Mouse (Mus musculus): ENCODE data around the gene 1500009L16Rik. TPM values are rescaled to one million over a fixed set of nuclear protein-coding genes. Genes with fewer than 3 reads are reported as not detected.
A peak's percentile ranks its signal among the peaks of the same experiment; 100 is the strongest.

The 1500009L16Rik gene
- total and polyA plus RNA-seq, 2 experiments from 2014 or later, result 8.3 to 13.8 TPM

DNA sequence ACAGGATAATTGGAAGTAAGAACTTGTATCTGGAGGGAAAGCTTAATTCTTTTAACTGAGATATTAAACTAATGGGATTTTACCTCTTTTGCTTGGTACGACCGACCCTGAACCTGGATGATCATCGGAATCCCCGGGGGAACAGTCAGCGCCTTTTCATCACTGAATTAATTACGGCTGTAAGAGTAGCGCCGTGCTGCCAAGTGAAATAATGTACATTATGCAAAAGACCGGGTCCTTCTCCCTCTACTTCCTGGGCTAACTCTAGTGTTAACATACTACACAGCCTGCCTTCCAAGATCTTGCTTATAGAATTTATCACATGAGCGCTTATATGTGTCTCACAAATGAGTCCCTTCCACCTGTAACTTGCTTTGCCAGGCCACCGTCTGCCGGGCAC lies 16.0 kb upstream of the 1500009L16Rik start:
- Histone ChIP-seq H3K27me3 (ENCODE audit: control insufficient read depth, insufficient read depth, low read length) (no peaks in the 10 kb centered on the region), H3K27ac (ENCODE audit: low read depth) (no peak overlapping the region), H3K9ac (replicated peaks; ENCODE audit: low read depth, low read length) (no peak overlapping the region), H3K4me1 (ENCODE audit: control insufficient read depth, insufficient read depth) (no peaks in the 10 kb centered on the region), H3K9me3 (replicated peaks; ENCODE audit: control insufficient read depth, low read length) (peaks cover 3% of the 10 kb centered on the region; the same call in 1 of the 2 replicates), H3K36me3 (replicated peaks; ENCODE audit: control insufficient read depth, insufficient read depth, low read length) (no peaks in the 10 kb centered on the region), H3K4me3 (ENCODE audit: low read depth, low read length) (no peak overlapping the region), H3K4me2 (ENCODE audit: low read depth, low read length) (no peak overlapping the region)
- no peak for DNase-seq (ENCODE audit: low spot score)
- ATAC-seq (ENCODE audit: insufficient read depth, low read depth), result no peak
- WGBS, result 88% methylated on average over 12 of the region's 12 CpGs
- no peak for TF ChIP-seq EP300 (IDR thresholded peaks at IDR 0.05; ENCODE audit: low read depth)
- TF ChIP-seq CTCF (IDR thresholded peaks at IDR 0.05; ENCODE audit: low read depth), result no peak

DNA sequence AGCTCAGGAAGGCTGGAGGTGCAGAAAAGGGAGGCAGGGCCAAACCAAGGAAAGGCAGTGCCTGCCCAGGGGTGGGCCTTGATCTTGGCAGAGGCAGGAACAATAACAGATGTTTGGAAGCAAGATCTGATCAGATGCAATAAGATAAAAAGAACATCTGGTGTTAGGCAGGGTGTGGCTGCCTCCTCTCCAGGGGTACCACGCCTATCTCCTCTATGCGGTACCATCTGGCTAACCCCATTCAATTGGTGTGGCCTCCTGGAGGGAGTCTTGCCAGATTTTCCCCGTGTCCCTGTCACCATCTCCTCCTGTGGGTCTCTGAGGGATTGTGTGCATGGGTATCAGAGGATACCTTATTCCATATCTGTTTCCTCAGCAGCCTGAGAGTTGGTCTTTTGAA lies 12.7 kb upstream of the 1500009L16Rik start:
- Histone ChIP-seq H3K9ac (replicated peaks; ENCODE audit: low read depth, low read length) (no peak overlapping the region), H3K9me3 (replicated peaks; ENCODE audit: control insufficient read depth, low read length) (no peaks in the 10 kb centered on the region), H3K4me1 (ENCODE audit: control insufficient read depth, insufficient read depth) (no peaks in the 10 kb centered on the region), H3K27ac (ENCODE audit: low read depth) (no peak overlapping the region), H3K4me3 (ENCODE audit: low read depth, low read length) (no peak overlapping the region), H3K36me3 (replicated peaks; ENCODE audit: control insufficient read depth, insufficient read depth, low read length) (no peaks in the 10 kb centered on the region), H3K4me2 (ENCODE audit: low read depth, low read length) (no peak overlapping the region), H3K27me3 (ENCODE audit: control insufficient read depth, insufficient read depth, low read length) (no peaks in the 10 kb centered on the region)
- no peak for DNase-seq (ENCODE audit: low spot score)
- 54% methylated on average over 3 of the region's 3 CpGs for WGBS
- no peak for ATAC-seq (ENCODE audit: insufficient read depth, low read depth)
- no peak for TF ChIP-seq EP300 (IDR thresholded peaks at IDR 0.05; ENCODE audit: low read depth)
- no peak for TF ChIP-seq CTCF (IDR thresholded peaks at IDR 0.05; ENCODE audit: low read depth)

DNA sequence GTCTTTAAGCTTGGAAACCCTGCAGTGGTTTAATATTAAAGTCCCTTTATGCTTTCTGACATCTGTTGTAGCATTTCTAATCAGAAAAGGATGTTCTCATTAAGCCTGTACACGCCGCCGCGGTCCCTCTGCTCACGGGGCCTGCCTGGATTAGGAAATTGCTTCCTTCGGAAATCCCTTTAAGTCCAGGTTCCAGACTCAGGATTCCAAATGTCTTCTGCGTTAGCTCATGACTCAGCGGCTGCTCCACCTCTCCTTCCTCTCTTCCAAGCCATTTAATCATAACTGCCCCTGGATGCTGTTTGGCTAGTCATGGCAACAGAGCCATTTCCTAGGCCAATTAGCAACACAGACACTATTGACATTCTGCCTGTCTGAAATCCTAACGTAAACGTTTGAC lies 10.9 kb upstream of the 1500009L16Rik start:
- DNase-seq (ENCODE audit: low spot score), result no peak
- H3K36me3 ChIP-seq (replicated peaks; ENCODE audit: control insufficient read depth, insufficient read depth, low read length), result no peaks in the 10 kb centered on the region
- no peak overlapping the region for H3K9ac ChIP-seq (replicated peaks; ENCODE audit: low read depth, low read length)
- no peak overlapping the region for H3K4me2 ChIP-seq (ENCODE audit: low read depth, low read length)
- no peaks in the 10 kb centered on the region for H3K4me1 ChIP-seq (ENCODE audit: control insufficient read depth, insufficient read depth)
- no peak for ATAC-seq (ENCODE audit: insufficient read depth, low read depth)
- no peak overlapping the region for H3K4me3 ChIP-seq (ENCODE audit: low read depth, low read length)
- TF ChIP-seq CTCF (IDR thresholded peaks at IDR 0.05; ENCODE audit: low read depth) (no peak), EP300 (IDR thresholded peaks at IDR 0.05; ENCODE audit: low read depth) (no peak)
- no peaks in the 10 kb centered on the region for H3K27me3 ChIP-seq (ENCODE audit: control insufficient read depth, insufficient read depth, low read length)
- WGBS, result 63% methylated on average over 10 of the region's 10 CpGs
- no peak overlapping the region for H3K27ac ChIP-seq (ENCODE audit: low read depth)
- H3K9me3 ChIP-seq (replicated peaks; ENCODE audit: control insufficient read depth, low read length), result no peaks in the 10 kb centered on the region

DNA sequence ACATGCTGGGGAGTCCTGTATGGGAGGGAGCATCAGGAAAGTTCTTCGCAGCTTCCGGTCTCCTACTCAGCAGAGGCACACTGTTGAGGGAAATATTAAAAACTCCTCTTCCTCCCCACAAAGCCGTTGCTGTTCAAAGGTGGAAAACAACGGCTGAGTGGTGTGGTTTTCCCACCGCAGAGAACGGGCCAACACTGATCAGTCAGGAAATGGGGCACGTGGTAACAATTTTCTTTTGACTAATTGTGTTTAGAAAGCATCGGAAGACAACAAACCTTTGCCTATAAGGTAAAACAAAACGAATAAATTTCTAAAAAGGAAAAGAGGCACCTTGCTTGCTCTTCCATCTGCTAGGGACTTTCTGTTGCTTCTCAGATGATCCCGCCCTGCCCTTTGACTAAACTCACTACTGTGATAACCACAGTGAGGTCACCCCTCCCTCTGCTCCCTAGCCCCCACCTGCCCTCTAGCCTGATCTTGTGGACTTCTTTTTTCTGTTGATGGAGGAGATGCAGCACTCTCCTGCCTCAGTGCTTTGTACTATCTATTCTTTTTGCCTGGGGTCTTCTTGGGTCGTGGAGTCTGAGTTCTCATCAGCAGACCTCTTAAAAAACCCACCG lies 3.7 kb upstream of the 1500009L16Rik start:
- no peak overlapping the region for H3K9ac ChIP-seq (replicated peaks; ENCODE audit: low read depth, low read length)
- no peak overlapping the region for H3K4me3 ChIP-seq (ENCODE audit: low read depth, low read length)
- H3K27ac ChIP-seq (ENCODE audit: low read depth), result no peak overlapping the region
- no peak overlapping the region for H3K4me2 ChIP-seq (ENCODE audit: low read depth, low read length)
- DNase-seq (ENCODE audit: low spot score) (no peak), ATAC-seq (ENCODE audit: insufficient read depth, low read depth) (no peak)
- H3K9me3 ChIP-seq (replicated peaks; ENCODE audit: control insufficient read depth, low read length), result no peaks in the 10 kb centered on the region
- H3K36me3 ChIP-seq (replicated peaks; ENCODE audit: control insufficient read depth, insufficient read depth, low read length), result no peaks in the 10 kb centered on the region
- no peaks in the 10 kb centered on the region for H3K27me3 ChIP-seq (ENCODE audit: control insufficient read depth, insufficient read depth, low read length)
- peaks cover 8% of the 10 kb centered on the region for H3K4me1 ChIP-seq (ENCODE audit: control insufficient read depth, insufficient read depth)
- 70% methylated on average over 12 of the region's 12 CpGs for WGBS
- no peak for TF ChIP-seq CTCF (IDR thresholded peaks at IDR 0.05; ENCODE audit: low read depth)
- no peak for TF ChIP-seq EP300 (IDR thresholded peaks at IDR 0.05; ENCODE audit: low read depth)

DNA sequence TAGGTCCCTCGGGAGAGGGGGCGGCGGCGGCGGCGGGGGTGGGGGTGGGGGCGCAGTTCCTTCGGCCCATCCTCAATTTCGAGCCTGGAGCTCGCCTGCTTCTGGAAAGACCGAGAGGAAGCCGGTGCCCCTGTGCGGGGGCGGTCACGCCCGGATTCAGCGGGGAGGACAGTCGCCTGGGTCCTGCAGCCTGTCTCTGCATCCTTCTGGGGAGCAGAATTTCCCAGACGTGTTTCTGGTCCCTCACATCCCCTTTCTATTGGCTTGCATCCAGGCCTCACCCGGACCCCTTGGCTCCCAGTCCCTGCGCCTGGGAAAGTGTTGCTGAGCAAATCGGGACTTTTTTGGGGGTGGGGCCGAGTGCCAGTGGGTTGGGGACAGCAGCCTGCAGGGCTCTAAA lies 390 bp downstream of the 1500009L16Rik start:
- Histone ChIP-seq H3K4me1 (ENCODE audit: control insufficient read depth, insufficient read depth) (peaks cover 8% of the 10 kb centered on the region), H3K36me3 (replicated peaks; ENCODE audit: control insufficient read depth, insufficient read depth, low read length) (no peaks in the 10 kb centered on the region), H3K9ac (replicated peaks; ENCODE audit: low read depth, low read length) (peak overlapping the region; percentile 57), H3K9me3 (replicated peaks; ENCODE audit: control insufficient read depth, low read length) (no peaks in the 10 kb centered on the region), H3K27me3 (ENCODE audit: control insufficient read depth, insufficient read depth, low read length) (no peaks in the 10 kb centered on the region), H3K4me3 (ENCODE audit: low read depth, low read length) (peak overlapping the region; percentile 54), H3K27ac (ENCODE audit: low read depth) (no peak overlapping the region), H3K4me2 (ENCODE audit: low read depth, low read length) (peak overlapping the region; percentile 92)
- ATAC-seq (ENCODE audit: insufficient read depth, low read depth), result peak; percentile 22; the same call in 1 of the 2 replicates
- 0% methylated on average over 21 of the region's 23 CpGs for WGBS
- TF ChIP-seq CTCF (IDR thresholded peaks at IDR 0.05; ENCODE audit: low read depth), result no peak
- DNase-seq (ENCODE audit: low spot score), result no peak

All from heart, postnatal 0 days (tissue).